Mouse (Mus musculus): ENCODE measurements around the gene Cend1. TPM values are rescaled to one million over a fixed set of nuclear protein-coding genes. Genes with fewer than 3 reads are reported as not detected.

Gene Cend1
- total RNA-seq, 2 experiments from 2014 or later: 279 to 288 TPM

DNA sequence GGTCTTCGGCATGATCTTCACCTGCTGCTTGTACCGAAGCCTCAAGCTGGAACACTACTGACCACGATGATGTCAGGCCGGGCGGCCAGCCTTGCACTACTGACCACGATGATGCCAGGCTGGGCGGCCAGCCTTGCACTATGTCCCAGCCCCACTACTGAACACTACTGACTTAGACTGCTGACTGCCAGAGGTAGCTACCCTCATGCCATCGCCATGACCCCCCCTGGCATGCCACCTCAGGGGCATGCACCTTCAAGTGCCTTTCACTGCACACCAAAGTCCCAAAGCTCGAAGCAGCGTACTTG, 41.3 kb upstream of the Cend1 start:
- no peak for TF ChIP-seq CTCF (IDR thresholded peaks at IDR 0.05)
- no peak for DNase-seq (ENCODE audit: extremely low spot score in 1 of 2, low spot score in 2 of 2)
- Histone ChIP-seq H3K4me3 (no peak overlapping the region), H3K27ac (no peak overlapping the region)
- intact Hi-C loops (cut with DNase I): no loop called here

GRCm38 (mm10) chr7:141469901-141470636, 40.8 kb upstream of the Cend1 start:
- DNase-seq (ENCODE audit: extremely low spot score in 1 of 2, low spot score in 2 of 2): peak in 1 of 2 experiments; percentile 7
- intact Hi-C loops (cut with DNase I): no loop called here
- no peak overlapping the region; the same call in 1 of the 2 replicates for H3K27ac ChIP-seq
- H3K4me3 ChIP-seq: no peak overlapping the region
- no peak for TF ChIP-seq CTCF (IDR thresholded peaks at IDR 0.05)

DNA sequence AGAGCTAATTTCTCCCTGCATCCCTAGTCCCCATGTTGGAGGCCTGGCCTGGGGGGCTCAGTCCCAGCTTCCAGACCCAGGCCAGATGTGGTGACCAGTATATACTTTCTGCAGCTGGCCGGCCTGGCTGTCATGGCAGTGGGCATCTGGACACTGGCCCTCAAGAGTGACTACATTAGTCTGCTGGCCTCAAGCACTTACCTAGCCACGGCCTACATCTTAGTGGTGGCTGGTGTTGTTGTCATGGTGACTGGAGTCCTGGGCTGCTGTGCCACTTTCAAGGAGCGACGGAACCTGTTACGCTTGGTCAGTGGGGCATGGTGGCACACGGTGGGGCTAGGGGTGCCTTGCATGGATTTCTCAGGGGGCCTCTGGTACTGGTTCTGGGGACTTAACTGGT, 40.1 kb upstream of the Cend1 start:
- Histone ChIP-seq H3K4me3 (peak overlapping the region; percentile 65), H3K27ac (peak overlapping the region; percentile 82; the same call in 1 of the 2 replicates)
- DNase-seq (ENCODE audit: extremely low spot score in 1 of 2, low spot score in 2 of 2): no peak
- no peak for TF ChIP-seq CTCF (IDR thresholded peaks at IDR 0.05)
- intact Hi-C loops (cut with DNase I): no loop called here

- Histone ChIP-seq H3K4me3 (peak overlapping the region; percentile 65), H3K27ac (peak overlapping the region; percentile 82)
- peak; percentile 50 to 52 for DNase-seq (ENCODE audit: extremely low spot score in 1 of 2, low spot score in 2 of 2)
- TF ChIP-seq CTCF (IDR thresholded peaks at IDR 0.05): peak; percentile 58
- intact Hi-C loops (cut with DNase I): no loop called here
Observed at GRCm38 (mm10) chr7:141468522-141469211, 39.4 kb upstream of the Cend1 start.

DNA sequence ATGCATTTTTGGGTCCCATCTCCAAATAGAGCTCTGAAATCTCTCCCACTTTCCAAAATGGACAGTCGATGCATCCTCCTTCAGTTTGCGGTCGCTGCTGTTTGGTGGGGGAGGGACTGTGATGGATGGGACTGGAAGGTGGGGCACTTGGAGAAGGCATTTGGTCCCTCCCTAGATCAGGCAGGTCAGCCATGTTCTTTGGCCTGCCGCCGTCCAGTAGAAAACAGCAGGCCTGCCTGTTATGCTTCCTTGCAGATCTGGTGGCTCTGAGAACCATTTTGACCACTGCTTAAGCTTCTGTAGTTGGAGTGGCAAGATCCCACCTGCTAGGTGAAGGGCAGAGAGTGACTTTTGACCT, 38.9 kb upstream of the Cend1 start:
- intact Hi-C loops (cut with DNase I): no loop called here
- TF ChIP-seq CTCF (IDR thresholded peaks at IDR 0.05): no peak
- Histone ChIP-seq H3K27ac (peak overlapping the region; percentile 82), H3K4me3 (peak overlapping the region; percentile 65)
- DNase-seq (ENCODE audit: extremely low spot score in 1 of 2, low spot score in 2 of 2): no peak

- TF ChIP-seq CTCF (IDR thresholded peaks at IDR 0.05): no peak
- Histone ChIP-seq H3K27ac (peak within 1 kb of the TSS; percentile 82), H3K4me3 (peak within 1 kb of the TSS; percentile 65)
- intact Hi-C loops (cut with DNase I): no loop called here
- peak; percentile 70 for DNase-seq (ENCODE audit: extremely low spot score in 1 of 2, low spot score in 2 of 2)
Observed at GRCm38 (mm10) chr7:141467230-141468030, 38.1 kb upstream of the Cend1 start, which contains the start of gene Cd151. TSS of gene Cd151 (plus strand) at chr7:141467392.

- intact Hi-C loops (cut with DNase I): no loop called here
- Histone ChIP-seq H3K4me3 (peak overlapping the region; percentile 65), H3K27ac (peak overlapping the region; percentile 82; the same call in 1 of the 2 replicates)
- no peak for TF ChIP-seq CTCF (IDR thresholded peaks at IDR 0.05)
- DNase-seq (ENCODE audit: extremely low spot score in 1 of 2, low spot score in 2 of 2): no peak
Observed at GRCm38 (mm10) chr7:141466607-141467148, 37.4 kb upstream of the Cend1 start.

- H3K27ac ChIP-seq: no peak overlapping the region
- intact Hi-C loops (cut with DNase I): no loop called here
Observed at GRCm38 (mm10) chr7:141466045-141466394, 36.7 kb upstream of the Cend1 start.

GRCm38 (mm10) chr7:141465388-141466044, 36.2 kb upstream of the Cend1 start:
- no peak overlapping the region for H3K4me3 ChIP-seq
- TF ChIP-seq CTCF (IDR thresholded peaks at IDR 0.05): no peak
- no peak overlapping the region for H3K27ac ChIP-seq
- no peak for DNase-seq (ENCODE audit: extremely low spot score in 1 of 2, low spot score in 2 of 2)
- intact Hi-C loops (cut with DNase I): no loop called here

More at GRCm38 (mm10) chr7:141466045-141466394, 36.7 kb upstream of the Cend1 start:
- H3K4me3 ChIP-seq: no peak overlapping the region
- DNase-seq (ENCODE audit: extremely low spot score in 1 of 2, low spot score in 2 of 2): no peak
- TF ChIP-seq CTCF (IDR thresholded peaks at IDR 0.05): no peak

DNA sequence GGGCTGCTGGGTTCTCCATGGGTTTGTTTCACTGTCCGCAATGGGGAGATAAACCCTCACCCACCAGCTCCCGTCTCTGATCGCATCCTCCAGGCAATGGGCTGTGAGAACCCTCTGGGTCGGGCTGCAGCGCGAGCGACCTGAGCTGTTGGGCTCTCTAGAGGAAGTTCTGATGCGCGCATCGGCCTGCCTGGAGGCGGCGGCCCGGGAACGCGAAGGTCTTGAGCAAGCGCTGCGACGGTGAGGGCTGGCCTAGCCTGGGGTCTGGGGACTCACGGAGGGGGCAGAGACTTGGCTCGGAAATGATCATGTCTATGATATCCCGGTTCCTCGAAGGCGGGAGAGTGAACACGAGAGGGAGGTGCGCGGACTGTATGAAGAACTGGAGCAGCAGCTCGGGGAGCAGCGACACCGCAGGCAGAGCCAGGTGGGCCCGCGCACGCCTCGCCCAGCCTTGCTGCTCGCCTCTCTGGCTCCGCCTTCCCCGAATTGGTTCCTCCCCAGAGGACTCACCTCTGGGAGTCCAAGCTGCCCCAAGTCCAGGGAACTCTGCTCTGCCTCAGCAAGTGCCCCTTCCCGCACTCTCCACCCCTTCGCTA, 35.4 kb upstream of the Cend1 start:
- Histone ChIP-seq H3K4me3 (peak overlapping the region; percentile 16), H3K27ac (peak overlapping the region; percentile 53; the same call in 1 of the 2 replicates)
- no peak for DNase-seq (ENCODE audit: extremely low spot score in 1 of 2, low spot score in 2 of 2)
- no peak for TF ChIP-seq CTCF (IDR thresholded peaks at IDR 0.05)
- intact Hi-C loops (cut with DNase I): no loop called here

Measured in left cerebral cortex, adult 2 months (tissue).